In the genomic region with DNA sequence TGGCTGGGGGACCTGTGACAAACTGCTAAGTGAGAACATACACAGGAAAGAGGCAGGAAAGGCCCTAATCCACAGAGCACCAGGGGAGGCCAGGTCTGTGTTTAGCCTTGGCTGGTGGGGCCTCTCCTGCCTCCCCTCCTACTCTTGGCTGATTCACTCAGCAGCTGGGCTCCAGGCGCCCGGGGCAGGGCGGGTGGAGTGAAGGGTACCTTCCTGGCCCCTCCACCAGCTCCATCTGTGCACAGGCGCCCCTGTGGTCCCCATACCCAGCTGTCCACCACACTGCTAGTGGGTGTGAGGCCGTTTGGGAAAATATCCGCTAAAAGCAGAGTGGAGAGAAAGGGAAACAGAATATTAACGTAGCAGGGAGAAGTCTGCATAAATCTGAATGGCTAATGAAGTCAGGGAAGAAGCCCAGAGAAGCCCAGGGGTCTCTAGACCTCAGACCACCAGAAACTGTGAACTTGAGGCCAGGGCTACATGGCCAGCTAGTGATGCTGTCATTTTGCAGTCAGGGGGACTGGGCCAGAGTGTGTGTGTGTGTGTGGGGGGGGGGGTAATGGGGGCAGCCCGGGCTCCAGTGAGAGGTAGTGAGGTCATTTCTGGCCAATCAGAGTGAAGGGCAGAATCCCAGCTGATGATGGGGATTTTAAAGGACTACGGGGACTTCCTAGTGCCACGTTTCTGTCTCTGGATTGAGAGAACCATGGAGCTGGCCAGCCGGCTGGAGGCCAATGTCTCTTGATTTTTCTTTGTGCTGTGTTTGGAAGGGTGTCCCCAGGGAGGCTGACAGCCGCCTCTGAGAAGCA, we compare ENCODE assay signal across 9 mouse cellular contexts.
DNase-seq lines count a peak whose midpoint lies in the region; ATAC-seq and TF ChIP-seq lines count a peak whose summit lies in the region.
"Had no signal": no experiment of that assay in that cellular context is flagged by ENCODE, and none has a peak within 500 bp of the region (broad histone marks: within the 10 kb centered on the region; RNA-seq: fewer than 3 reads in every experiment).

No protein-coding gene starts in this region.

- peak overlapping the region; percentile 23 for H3K9ac ChIP-seq in CH12.LX (ENCODE audit: insufficient read depth, low read depth)
- H3K9ac ChIP-seq in embryonic facial prominence, embryonic 14.5 days (ENCODE audit: low read depth, low read length): peak overlapping the region; percentile 47; the same call in 1 of the 2 replicates
- H3K9ac ChIP-seq in heart, embryonic 15.5 days: peak overlapping the region; percentile 21; the same call in 1 of the 2 replicates
- H3K9ac ChIP-seq in limb, embryonic 14.5 days (ENCODE audit: low read depth, low read length, severe bottlenecking): peak overlapping the region; percentile 17; the same call in 1 of the 2 replicates

- peak overlapping the region in 1 of 3 experiments; percentile 14 for H3K4me3 ChIP-seq in CH12.LX (replicated peaks in 1 of 3; ENCODE audit: low read depth in 2 of 3, low read length in 2 of 3, poor library complexity in 1 of 3)
- no peak overlapping the region for H3K4me3 ChIP-seq in embryonic facial prominence, embryonic 14.5 days (ENCODE audit: low read depth, low read length)
- H3K4me3 ChIP-seq in heart, embryonic 15.5 days: no peak overlapping the region
- H3K4me3 ChIP-seq in limb, embryonic 14.5 days (replicated peaks; ENCODE audit: low read length): no peak overlapping the region

- H3K4me2 ChIP-seq in CH12.LX (ENCODE audit: insufficient read depth, low read depth, poor library complexity, severe bottlenecking): peak overlapping the region; percentile 83; the same call in 1 of the 2 replicates
- 0 out of 2 replicates have a peak overlapping the region, but pooled peaks have one; percentile 8 for H3K4me2 ChIP-seq in embryonic facial prominence, embryonic 14.5 days (ENCODE audit: low read depth, low read length)
- no peak overlapping the region for H3K4me2 ChIP-seq in heart, embryonic 15.5 days
- H3K4me2 ChIP-seq in limb, embryonic 14.5 days (replicated peaks; ENCODE audit: low read depth, low read length, severe bottlenecking): peak overlapping the region; percentile 18

- peak; percentile 46 for TF ChIP-seq POLR2A in CH12.LX (IDR thresholded peaks at IDR 0.05; ENCODE audit: low read depth, low read length)
- no peak for TF ChIP-seq POLR2A in limb, embryonic 14.5 days (IDR thresholded peaks at IDR 0.05; ENCODE audit: borderline replicate concordance, extremely low read depth, insufficient read depth, insufficient read length)

- no peaks in the 10 kb centered on the region for H3K27me3 ChIP-seq in CH12.LX (replicated peaks)
- no peaks in the 10 kb centered on the region for H3K27me3 ChIP-seq in embryonic facial prominence, embryonic 14.5 days (replicated peaks; ENCODE audit: control insufficient read depth, insufficient read depth, low read length)
- no peaks in the 10 kb centered on the region for H3K27me3 ChIP-seq in heart, embryonic 15.5 days
- no peaks in the 10 kb centered on the region for H3K27me3 ChIP-seq in limb, embryonic 14.5 days (ENCODE audit: control insufficient read depth, insufficient read depth, low read length)

- peak; percentile 18; the same call in 1 of the 2 replicates for TF ChIP-seq EP300 in CH12.LX (IDR thresholded peaks at IDR 0.05; ENCODE audit: low read length)

- peaks cover 15 to 64% of the 10 kb centered on the region in 2 experiments for H3K4me1 ChIP-seq in CH12.LX (ENCODE audit: control insufficient read depth in 1 of 2, insufficient read depth in 2 of 2)
- H3K4me1 ChIP-seq in embryonic facial prominence, embryonic 14.5 days (ENCODE audit: control insufficient read depth, insufficient read depth, low read length): peaks cover 12% of the 10 kb centered on the region
- peaks cover 19% of the 10 kb centered on the region for H3K4me1 ChIP-seq in heart, embryonic 15.5 days (replicated peaks)
- peaks cover 22% of the 10 kb centered on the region for H3K4me1 ChIP-seq in limb, embryonic 14.5 days (ENCODE audit: control insufficient read depth, insufficient read depth, low read length)

- 9% methylated on average over 12 of the region's 12 CpGs for WGBS in embryonic facial prominence, embryonic 14.5 days
- 14% methylated on average over 12 of the region's 12 CpGs for WGBS in heart, embryonic 15.5 days
- 9% methylated on average over 12 of the region's 12 CpGs for WGBS in limb, embryonic 14.5 days

- H3K27ac ChIP-seq in CH12.LX (ENCODE audit: insufficient read depth, low read depth): peak overlapping the region; percentile 79
- H3K27ac ChIP-seq in embryonic facial prominence, embryonic 14.5 days (replicated peaks; ENCODE audit: low read depth, low read length): peak overlapping the region; percentile 78
- H3K27ac ChIP-seq in heart, embryonic 15.5 days: peak overlapping the region; percentile 67
- peak overlapping the region; percentile 75 for H3K27ac ChIP-seq in limb, embryonic 14.5 days (replicated peaks; ENCODE audit: low read depth, low read length)
- H3K27ac ChIP-seq: macrophage had no signal

- H3K79me2 ChIP-seq in CH12.LX (replicated peaks; ENCODE audit: control insufficient read depth, extremely low read depth, insufficient read depth, poor library complexity, severe bottlenecking): no peaks in the 10 kb centered on the region

- TF ChIP-seq RAD21 in CH12.LX (IDR thresholded peaks at IDR 0.05; ENCODE audit: low read depth, low read length): no peak; the same call in 1 of the 2 replicates

- DNase-seq in frontal cortex, postnatal 10 days (ENCODE audit: low spot score in 2 of 2): peak; percentile 13 to 22
- no peak for DNase-seq in frontal cortex, postnatal 14 days (ENCODE audit: low spot score in 2 of 2)
- DNase-seq in CH12.LX (ENCODE audit: extremely low read depth): peak; percentile 78
- DNase-seq in embryonic facial prominence, embryonic 14.5 days (ENCODE audit: low spot score): peak; percentile 68
- peak; percentile 67 for DNase-seq in limb, embryonic 14.5 days (ENCODE audit: low spot score)
- peak; percentile 65 for DNase-seq in retina, postnatal 1 day

- peak; percentile 91 for ATAC-seq in embryonic facial prominence, embryonic 14.5 days (ENCODE audit: low read depth)
- peak; percentile 68; the same call in 1 of the 2 replicates for ATAC-seq in heart, embryonic 15.5 days (replicated peaks; ENCODE audit: insufficient number of reproducible peaks, insufficient read depth, low FRiP score, low read depth)
- ATAC-seq in limb, embryonic 14.5 days (ENCODE audit: low FRiP score, low read depth): peak; percentile 85
- no peak for ATAC-seq in megakaryocyte, adult 5-6 weeks (ENCODE audit: poor library complexity, severe bottlenecking)

- dilution Hi-C loops in CH12.LX (cut with MboI; ENCODE audit: extremely low pct_ligation_motif_present, extremely low pct_unique_long_range_greater_than_20kb, low sequenced_read_pairs): no loop called here

- no peak for TF ChIP-seq CTCF in CH12.LX (conservative IDR thresholded peaks at IDR 0.05 in 1 of 2, IDR thresholded peaks at IDR 0.05 in 1 of 2; ENCODE audit: low read depth in 2 of 2, low read length in 2 of 2)

- no peaks in the 10 kb centered on the region for H3K9me3 ChIP-seq in CH12.LX (replicated peaks; ENCODE audit: low read length)
- no peaks in the 10 kb centered on the region for H3K9me3 ChIP-seq in embryonic facial prominence, embryonic 14.5 days (ENCODE audit: control insufficient read depth, low read length)
- H3K9me3 ChIP-seq in heart, embryonic 15.5 days (replicated peaks): no peaks in the 10 kb centered on the region
- H3K9me3 ChIP-seq in limb, embryonic 14.5 days (ENCODE audit: control insufficient read depth, low read length): no peaks in the 10 kb centered on the region

- in situ Hi-C loops in CH12.LX (cut with MboI; ENCODE audit: low pct_ligation_motif_present, low pct_unique_long_range_greater_than_20kb, low sequenced_read_pairs): no loop called here

- H3K36me3 ChIP-seq in CH12.LX (replicated peaks in 1 of 2; ENCODE audit: control insufficient read depth in 1 of 2, insufficient read depth in 1 of 2, low read length in 1 of 2): no peaks in the 10 kb centered on the region
- H3K36me3 ChIP-seq in embryonic facial prominence, embryonic 14.5 days (ENCODE audit: control insufficient read depth, insufficient read depth, low read length): no peaks in the 10 kb centered on the region
- H3K36me3 ChIP-seq in heart, embryonic 15.5 days: no peaks in the 10 kb centered on the region
- no peaks in the 10 kb centered on the region for H3K36me3 ChIP-seq in limb, embryonic 14.5 days (ENCODE audit: control insufficient read depth, insufficient read depth, low read length)

TF ChIP-seq in CH12.LX, 34 proteins besides CTCF, POLR2A, EP300 and RAD21 (continues in another document):
- peak; percentile 22; the same call in 1 of the 2 replicates for TF ChIP-seq ZMIZ1 (IDR thresholded peaks at IDR 0.05; ENCODE audit: low read depth, low read length)
- TF ChIP-seq PAX5 (IDR thresholded peaks at IDR 0.05; ENCODE audit: low read length): no peak
- TF ChIP-seq KAT2A (IDR thresholded peaks at IDR 0.05; ENCODE audit: insufficient replicate concordance, low read length): 0 out of 2 replicates have a peak, but pooled peaks have one; percentile 4
- TF ChIP-seq NELFE (IDR thresholded peaks at IDR 0.05; ENCODE audit: low read depth, low read length): peak; percentile 34
- TF ChIP-seq MEF2A (IDR thresholded peaks at IDR 0.05; ENCODE audit: borderline replicate concordance, low read depth, low read length): no peak
- peak; percentile 49; the same call in 1 of the 2 replicates for TF ChIP-seq TBP (conservative IDR thresholded peaks at IDR 0.05; ENCODE audit: low read depth, low read length)
- TF ChIP-seq GABPA (IDR thresholded peaks at IDR 0.05; ENCODE audit: insufficient replicate concordance, low read depth, low read length): no peak
- TF ChIP-seq MXI1 (IDR thresholded peaks at IDR 0.05; ENCODE audit: low read depth, low read length): no peak; the same call in 1 of the 2 replicates
- TF ChIP-seq ETS1 (conservative IDR thresholded peaks at IDR 0.05; ENCODE audit: low read depth, low read length): peak; percentile 50; the same call in 1 of the 2 replicates
- 0 out of 2 replicates have a peak, but pooled peaks have one; percentile 19 for TF ChIP-seq NRF1 (IDR thresholded peaks at IDR 0.05; ENCODE audit: low read depth, low read length)
- TF ChIP-seq CHD2 (IDR thresholded peaks at IDR 0.05; ENCODE audit: low read length): peak; percentile 54; the same call in 1 of the 2 replicates
- 0 out of 2 replicates have a peak, but pooled peaks have one; percentile 14 for TF ChIP-seq SIN3A (IDR thresholded peaks at IDR 0.05; ENCODE audit: low read length)
- TF ChIP-seq JUND (conservative IDR thresholded peaks at IDR 0.05; ENCODE audit: low read depth, low read length): peak; percentile 72
- TF ChIP-seq RCOR1 (conservative IDR thresholded peaks at IDR 0.05; ENCODE audit: low read depth, low read length): no peak
- no peak for TF ChIP-seq USF1 (IDR thresholded peaks at IDR 0.05; ENCODE audit: low read depth, low read length)
- peak; percentile 40; the same call in 1 of the 2 replicates for TF ChIP-seq ELF1 (IDR thresholded peaks at IDR 0.05; ENCODE audit: low read depth, low read length)
- TF ChIP-seq BHLHE40 (IDR thresholded peaks at IDR 0.05; ENCODE audit: low read depth, low read length): peak; percentile 36
- TF ChIP-seq ZKSCAN1 (IDR thresholded peaks at IDR 0.05; ENCODE audit: borderline replicate concordance, low read depth, low read length): no peak

Comparison
In these comparisons a context has a peak if more than half of its experiments do, and no peak if none do; other contexts are left out.
1. DNase-seq: peak in frontal cortex, postnatal 10 days (2 of 2), CH12.LX (single experiment), embryonic facial prominence, embryonic 14.5 days (single experiment), limb, embryonic 14.5 days (single experiment) and retina, postnatal 1 day (single experiment); none in frontal cortex, postnatal 14 days (0 of 2).
2. Peak in every context shown above with its lines, with median percentiles within 50 percentile points of each other: H3K27ac ChIP-seq and H3K9ac ChIP-seq.